ENCODE assay signal across 24 mouse cellular contexts in genomic region chr14:61230179-61230578, GRCm38 (mm10). TPM values are rescaled to one million over a fixed set of nuclear protein-coding genes. Genes with fewer than 3 reads are reported as not detected.
"Had no signal": no experiment of that assay in that cellular context is flagged by ENCODE, and none has a peak within 500 bp of the region (broad histone marks: within the 10 kb centered on the region; RNA-seq: fewer than 3 reads in every experiment).

No protein-coding gene starts in this region.

- H3K4me1 ChIP-seq: intestine, embryonic 15.5 days; kidney, embryonic 15.5 days; limb, embryonic 10.5 days; limb, embryonic 13.5 days; midbrain, embryonic 10.5 days; midbrain, embryonic 13.5 days; stomach, embryonic 15.5 days had no signal

- H3K27me3 ChIP-seq: intestine, embryonic 15.5 days; kidney, embryonic 15.5 days; limb, embryonic 13.5 days; midbrain, embryonic 13.5 days; stomach, embryonic 15.5 days had no signal

- H3K27ac ChIP-seq: intestine, embryonic 15.5 days; kidney, embryonic 15.5 days; limb, embryonic 10.5 days; limb, embryonic 13.5 days; macrophage; midbrain, embryonic 10.5 days; midbrain, embryonic 13.5 days; stomach, embryonic 15.5 days had no signal

- H3K36me3 ChIP-seq: intestine, embryonic 15.5 days; kidney, embryonic 15.5 days; limb, embryonic 10.5 days; limb, embryonic 13.5 days; midbrain, embryonic 10.5 days; midbrain, embryonic 13.5 days; stomach, embryonic 15.5 days had no signal

- H3K9me3 ChIP-seq: intestine, embryonic 15.5 days; kidney, embryonic 15.5 days; limb, embryonic 10.5 days; limb, embryonic 13.5 days; midbrain, embryonic 10.5 days; midbrain, embryonic 13.5 days; stomach, embryonic 15.5 days had no signal

- H3K4me3 ChIP-seq: intestine, embryonic 15.5 days; kidney, embryonic 15.5 days; limb, embryonic 10.5 days; limb, embryonic 13.5 days; midbrain, embryonic 10.5 days; midbrain, embryonic 13.5 days; myocyte; stomach, embryonic 15.5 days had no signal

- DNase-seq: kidney, adult 11 months; kidney, adult 8-10 months; kidney, postnatal 10 days; kidney, postnatal 4 days; lung, embryonic 14.5 days; retina, postnatal 1 day; right cerebral cortex, postnatal 25 days; spleen, adult 18-20 months; thymus, postnatal 25 days had no signal

- ATAC-seq: intestine, embryonic 15.5 days; lung, postnatal 0 days; midbrain, embryonic 13.5 days; midbrain, embryonic 16.5 days had no signal

- H3K4me2 ChIP-seq: intestine, embryonic 15.5 days; kidney, embryonic 15.5 days; limb, embryonic 13.5 days; lung, embryonic 14.5 days; midbrain, embryonic 13.5 days; stomach, embryonic 15.5 days had no signal

- H3K9ac ChIP-seq: intestine, embryonic 15.5 days; kidney, embryonic 15.5 days; limb, embryonic 13.5 days; lung, embryonic 14.5 days; midbrain, embryonic 13.5 days; stomach, embryonic 15.5 days had no signal

RNA-seq across cellular contexts. Expression of gene Sgcg, which starts 28.1 kb away (rescaled TPM):
- total RNA-seq: left cerebral cortex, postnatal 25 days; megakaryocyte, adult 5-6 weeks; monocyte, adult 5-6 weeks had no signal
- polyA plus RNA-seq: liver, adult 2 months; macrophage; midbrain, embryonic 10.5 days; midbrain, embryonic 13.5 days; midbrain, embryonic 16.5 days had no signal
